Mouse (Mus musculus) embryonic fibroblast, embryonic 13.5 days (primary cell): Measurements from ENCODE around the gene Scp2. TPM values are rescaled to one million over a fixed set of nuclear protein-coding genes. Genes with fewer than 3 reads are reported as not detected.

ENCODE experiments used
- H3K27ac ChIP-seq: 2 replicates; pipeline ENCODE4 v1.5.1; 2012; ENCODE audit warnings: low read length, control low read depth, inconsistent platforms; ENCODE audit not compliant: insufficient read depth
- H3K4me1 ChIP-seq: 2 replicates; pipeline ENCODE4 v1.6.1; 2011; ENCODE audit warnings: low read length; ENCODE audit not compliant: control insufficient read depth, insufficient read depth
- H3K4me3 ChIP-seq: 2 replicates; pipeline ENCODE4 v1.5.1; 2011; ENCODE audit warnings: mild to moderate bottlenecking, control low read depth, low read length; ENCODE audit not compliant: insufficient read depth
- CTCF ChIP-seq: IDR thresholded peaks from 2 replicates; pipeline ENCODE4 v1.5.1; 2011; ENCODE audit warnings: mild to moderate bottlenecking, control low read depth, low read length, moderate library complexity, borderline replicate concordance; ENCODE audit not compliant: insufficient read depth
- POLR2A ChIP-seq: IDR thresholded peaks from 2 replicates; pipeline ENCODE4 v1.6.1; 2011; ENCODE audit warnings: low read depth, mild to moderate bottlenecking, control low read depth, low read length, moderate library complexity
- polyA plus RNA-seq: library from polyadenylated mRNA; stranded (reverse); fragments of >200 nt; gene quantifications from 2 replicates; pipeline ENCODE4 v1.2.4, GENCODE M21; 2011; ENCODE audit warnings: low read depth; ENCODE audit not compliant: missing spikeins, insufficient read length

Gene Scp2
- polyA plus RNA-seq, 1 experiment: 118 TPM

- TF ChIP-seq POLR2A: no peak
- TF ChIP-seq CTCF: no peak
- peaks cover 18% of the 10 kb centered on the region for H3K4me1 ChIP-seq
- no peak overlapping the region for H3K4me3 ChIP-seq
- H3K27ac ChIP-seq: peak overlapping the region; percentile 90
Measured at GRCm38 (mm10) chr4:107999380-107999779, 145.4 kb downstream of the Scp2 start.

GRCm38 (mm10) chr4:107998641-107999332 lies 146.0 kb downstream of the Scp2 start:
- H3K4me1 ChIP-seq: peaks cover 18% of the 10 kb centered on the region
- H3K4me3 ChIP-seq: no peak overlapping the region
- no peak for TF ChIP-seq CTCF
- no peak for TF ChIP-seq POLR2A
- H3K27ac ChIP-seq: peak overlapping the region; percentile 90

- no peak overlapping the region for H3K27ac ChIP-seq
- no peak overlapping the region for H3K4me3 ChIP-seq
- peaks cover 18% of the 10 kb centered on the region for H3K4me1 ChIP-seq
- TF ChIP-seq POLR2A (no peak), CTCF (no peak)
Measured at GRCm38 (mm10) chr4:107996418-107996986, 148.3 kb downstream of the Scp2 start.

- Histone ChIP-seq H3K4me1 (peaks cover 18% of the 10 kb centered on the region), H3K27ac (peak overlapping the region; percentile 49), H3K4me3 (no peak overlapping the region)
- TF ChIP-seq POLR2A (no peak), CTCF (no peak)
Measured at GRCm38 (mm10) chr4:107995727-107996126, 149.1 kb downstream of the Scp2 start.

GRCm38 (mm10) chr4:107995011-107995410 lies 149.8 kb downstream of the Scp2 start:
- peaks cover 18% of the 10 kb centered on the region for H3K4me1 ChIP-seq
- no peak for TF ChIP-seq POLR2A
- no peak for TF ChIP-seq CTCF
- peak overlapping the region; percentile 83 for H3K27ac ChIP-seq
- no peak overlapping the region for H3K4me3 ChIP-seq

Other genes with a start within 250 kb of the Scp2 start
- 37.1 and 51.8 TPM in 2 replicates for gene Cpt2, start 221.4 kb downstream of the Scp2 start, polyA plus RNA-seq
- gene Slc1a7, start 176.7 kb downstream of the Scp2 start, polyA plus RNA-seq: not detected in 2 replicates
- gene Podn, start 48.6 kb downstream of the Scp2 start, polyA plus RNA-seq: 58.8 and 134 TPM in 2 replicates
- 28.0 and 36.6 TPM in 2 replicates for gene Echdc2, start 20.4 kb upstream of the Scp2 start, polyA plus RNA-seq
- 0.35 TPM in 2 replicates for gene Zyg11a, start 73.0 kb upstream of the Scp2 start, polyA plus RNA-seq
- gene Zyg11b, start 156.1 kb upstream of the Scp2 start, polyA plus RNA-seq: 31.8 and 40.7 TPM in 2 replicates
- gene Coa7, start 183.1 kb upstream of the Scp2 start, polyA plus RNA-seq: 19.5 and 24.2 TPM in 2 replicates
- gene Shisal2a, start 238.4 kb upstream of the Scp2 start, polyA plus RNA-seq: not detected in 2 replicates